Comparison of ENCODE assay signal across 9 mouse cellular contexts in genomic region chrX:163879461-163879860, GRCm38 (mm10). TPM values are rescaled to one million over a fixed set of nuclear protein-coding genes. Genes with fewer than 3 reads are reported as not detected.
DNase-seq lines count a peak whose midpoint lies in the region; ATAC-seq and TF ChIP-seq lines count a peak whose summit lies in the region.
"Had no signal": no experiment of that assay in that cellular context is flagged by ENCODE, and none has a peak within 500 bp of the region (broad histone marks: within the 10 kb centered on the region; RNA-seq: fewer than 3 reads in every experiment).

No protein-coding gene starts in this region.

- 22% methylated on average over 5 of the region's 5 CpGs for WGBS in kidney, adult 2 months
- WGBS in kidney, embryonic 16.5 days: 44% methylated on average over 5 of the region's 5 CpGs

- POLR2A ChIA-PET in Patski (lab: Charles Lee): no interaction called here

- no peaks in the 10 kb centered on the region for H3K9me3 ChIP-seq in kidney, embryonic 16.5 days (ENCODE audit: low read length)
- H3K9me3 ChIP-seq: lung, embryonic 15.5 days had no signal

- no peaks in the 10 kb centered on the region for H3K36me3 ChIP-seq in kidney, adult 2 months (ENCODE audit: control insufficient read depth, insufficient read depth, low read length)
- no peaks in the 10 kb centered on the region for H3K36me3 ChIP-seq in kidney, embryonic 16.5 days (ENCODE audit: insufficient read depth, low read length)
- H3K36me3 ChIP-seq: lung, embryonic 15.5 days had no signal

- TF ChIP-seq POLR2A in kidney, adult 2 months (IDR thresholded peaks at IDR 0.05; ENCODE audit: low read depth, low read length): no peak

- no peak overlapping the region for H3K9ac ChIP-seq in kidney, embryonic 16.5 days (replicated peaks; ENCODE audit: low read length)
- H3K9ac ChIP-seq: lung, embryonic 15.5 days had no signal

- in situ Hi-C loops in Patski (cut with MboI; ENCODE audit: low pct_unique_long_range_greater_than_20kb): no loop called here

- no peak for ATAC-seq in kidney, embryonic 16.5 days (ENCODE audit: low FRiP score, low TSS enrichment)
- peak; percentile 71 for ATAC-seq in Patski
- ATAC-seq in hematopoietic stem cell, adult 5-6 weeks (replicated peaks in 1 of 2; ENCODE audit: insufficient read depth in 1 of 2, low FRiP score in 2 of 2, low TSS enrichment in 1 of 2, low read depth in 1 of 2, poor library complexity in 2 of 2, severe bottlenecking in 2 of 2): peak; percentile 66 to 75

- H3K27me3 ChIP-seq in kidney, adult 2 months (replicated peaks; ENCODE audit: control insufficient read depth, insufficient read depth, low read length): no peaks in the 10 kb centered on the region
- H3K27me3 ChIP-seq in kidney, embryonic 16.5 days (ENCODE audit: insufficient read depth, low read length): peaks cover 6% of the 10 kb centered on the region; the same call in 1 of the 2 replicates
- H3K27me3 ChIP-seq in Patski: peaks cover 5% of the 10 kb centered on the region
- H3K27me3 ChIP-seq: lung, embryonic 15.5 days had no signal

- H3K4me1 ChIP-seq in kidney, adult 2 months (ENCODE audit: control insufficient read depth, insufficient read depth, low read length): no peaks in the 10 kb centered on the region
- H3K4me1 ChIP-seq in kidney, embryonic 16.5 days (ENCODE audit: insufficient read depth, low read length): no peaks in the 10 kb centered on the region
- H3K4me1 ChIP-seq: lung, embryonic 15.5 days had no signal

- no peak for TF ChIP-seq CTCF in kidney, adult 2 months (conservative IDR thresholded peaks at IDR 0.05; ENCODE audit: insufficient read depth, insufficient read length, low read depth, low read length)
- no peak for TF ChIP-seq CTCF in Patski (IDR thresholded peaks at IDR 0.05)

- no peak overlapping the region for H3K4me3 ChIP-seq in kidney, adult 2 months (ENCODE audit: insufficient read depth, low read depth, low read length)
- H3K4me3 ChIP-seq in kidney, embryonic 16.5 days (ENCODE audit: low read length): no peak overlapping the region
- H3K4me3 ChIP-seq: lung, embryonic 15.5 days had no signal

- no peak overlapping the region for H3K4me2 ChIP-seq in kidney, embryonic 16.5 days (replicated peaks; ENCODE audit: low read depth, low read length)
- H3K4me2 ChIP-seq: lung, embryonic 15.5 days had no signal

- peak; percentile 4 for DNase-seq in kidney, adult 2 months
- DNase-seq in Patski (ENCODE audit: low read depth, low spot score): peak; percentile 10
- DNase-seq in cerebellum, postnatal 36 days: peak; percentile 7 to 26
- no peak for DNase-seq in urinary bladder, adult 18-20 months (ENCODE audit: low spot score in 2 of 2)
- DNase-seq in B cell, adult 2 months: no peak
- DNase-seq in thymus, adult 18-20 months: no peak

- H3K27ac ChIP-seq in kidney, adult 2 months (ENCODE audit: insufficient read depth, low read depth, low read length): no peak overlapping the region
- H3K27ac ChIP-seq in kidney, embryonic 16.5 days (ENCODE audit: low read length): no peak overlapping the region
- H3K27ac ChIP-seq: lung, embryonic 15.5 days had no signal

- CTCF ChIA-PET in Patski (lab: Charles Lee): interaction anchor here (1.0 to 2.0 kb wide), 2 partner anchors 24 to 52 kb away, joined by 4 read pairs; no protein-coding TSS in a partner anchor

RNA-seq across cellular contexts. Expression of gene Ap1s2, which starts 29.4 kb away (rescaled TPM):
- 1.2 and 2.2 TPM in 2 replicates for polyA plus RNA-seq in kidney, adult 2 months (2012; rRNA removed)
- 19.8 and 22.3 TPM in 2 replicates for polyA plus RNA-seq in kidney, embryonic 16.5 days (2015; fragmentation: Nextera tagmentation; extraction: Ambion mirVana)
- 12.3 TPM for polyA plus RNA-seq in Patski (2021)
- 13.8 and 24.0 TPM in 2 replicates for total RNA-seq in hematopoietic stem cell, adult 5-6 weeks (2017)

Comparison
In these comparisons a context has a peak if more than half of its experiments do, and no peak if none do; other contexts are left out.
1. DNase-seq: peak in kidney, adult 2 months (single experiment), Patski (single experiment) and cerebellum, postnatal 36 days (2 of 2); none in urinary bladder, adult 18-20 months (0 of 2), B cell, adult 2 months (0 of 2) and thymus, adult 18-20 months (0 of 2).